Mouse (Mus musculus): Measurements from ENCODE around the gene Bcl10. TPM values are rescaled to one million over a fixed set of nuclear protein-coding genes. Genes with fewer than 3 reads are reported as not detected.

Gene Bcl10
- polyA plus RNA-seq, 1 experiment from 2014 or later, result 43.5 TPM

GRCm38 (mm10) chr3:145950034-145950814 lies 27.6 kb downstream of the Bcl10 start:
- TF ChIP-seq EP300 (optimal IDR thresholded peaks at IDR 0.05) (no peak), CTCF (IDR thresholded peaks at IDR 0.05; ENCODE audit: low read depth) (peak; percentile 79)
- no peak overlapping the region for H3K4me3 ChIP-seq (ENCODE audit: low read depth, low read length)
- ATAC-seq (ENCODE audit: low FRiP score, low TSS enrichment) (peak; percentile 83), DNase-seq (ENCODE audit: low spot score) (peak; percentile 64)
- peak overlapping the region; percentile 8; the same call in 1 of the 2 replicates for H3K9ac ChIP-seq (ENCODE audit: low read length)
- WGBS, result 12% methylated on average over 15 of the region's 15 CpGs
- H3K4me2 ChIP-seq (replicated peaks; ENCODE audit: low read depth), result peak overlapping the region; percentile 34
- no peaks in the 10 kb centered on the region for H3K4me1 ChIP-seq (replicated peaks; ENCODE audit: control insufficient read depth, insufficient read depth)
- no peak overlapping the region for H3K27ac ChIP-seq (replicated peaks)
- no peaks in the 10 kb centered on the region for H3K27me3 ChIP-seq (ENCODE audit: control insufficient read depth, insufficient read depth, low read length)
- H3K36me3 ChIP-seq (ENCODE audit: control insufficient read depth, insufficient read depth, low read length), result no peaks in the 10 kb centered on the region
- H3K9me3 ChIP-seq (ENCODE audit: control insufficient read depth, low read length), result no peaks in the 10 kb centered on the region

- H3K4me3 ChIP-seq (ENCODE audit: low read depth, low read length), result no peak overlapping the region
- ATAC-seq (ENCODE audit: low FRiP score, low TSS enrichment) (no peak), DNase-seq (ENCODE audit: low spot score) (no peak)
- no peaks in the 10 kb centered on the region for H3K9me3 ChIP-seq (ENCODE audit: control insufficient read depth, low read length)
- no peaks in the 10 kb centered on the region for H3K4me1 ChIP-seq (replicated peaks; ENCODE audit: control insufficient read depth, insufficient read depth)
- no peak for TF ChIP-seq EP300 (optimal IDR thresholded peaks at IDR 0.05)
- no peak for TF ChIP-seq CTCF (IDR thresholded peaks at IDR 0.05; ENCODE audit: low read depth)
- no peak overlapping the region for H3K27ac ChIP-seq (replicated peaks)
- 0 out of 2 replicates have a peak overlapping the region, but pooled peaks have one; percentile 34 for H3K4me2 ChIP-seq (replicated peaks; ENCODE audit: low read depth)
- H3K36me3 ChIP-seq (ENCODE audit: control insufficient read depth, insufficient read depth, low read length), result no peaks in the 10 kb centered on the region
- no peaks in the 10 kb centered on the region for H3K27me3 ChIP-seq (ENCODE audit: control insufficient read depth, insufficient read depth, low read length)
- WGBS, result 36% methylated on average over 5 of the region's 5 CpGs
- H3K9ac ChIP-seq (ENCODE audit: low read length), result no peak overlapping the region
These were observed 28.2 kb downstream of the Bcl10 start for GRCm38 (mm10) chr3:145950815-145951130.

- no peak overlapping the region for H3K4me2 ChIP-seq (replicated peaks; ENCODE audit: low read depth)
- no peak overlapping the region for H3K4me3 ChIP-seq (ENCODE audit: low read depth, low read length)
- H3K4me1 ChIP-seq (replicated peaks; ENCODE audit: control insufficient read depth, insufficient read depth), result no peaks in the 10 kb centered on the region
- peak; percentile 44; the same call in 1 of the 2 replicates for ATAC-seq (ENCODE audit: low FRiP score, low TSS enrichment)
- H3K27ac ChIP-seq (replicated peaks), result no peak overlapping the region
- no peak overlapping the region for H3K9ac ChIP-seq (ENCODE audit: low read length)
- no peaks in the 10 kb centered on the region for H3K36me3 ChIP-seq (ENCODE audit: control insufficient read depth, insufficient read depth, low read length)
- H3K27me3 ChIP-seq (ENCODE audit: control insufficient read depth, insufficient read depth, low read length), result no peaks in the 10 kb centered on the region
- no peak for TF ChIP-seq EP300 (optimal IDR thresholded peaks at IDR 0.05)
- no peaks in the 10 kb centered on the region for H3K9me3 ChIP-seq (ENCODE audit: control insufficient read depth, low read length)
- 78% methylated on average over 17 of the region's 17 CpGs for WGBS
- no peak for DNase-seq (ENCODE audit: low spot score)
These were observed 28.9 kb downstream of the Bcl10 start for GRCm38 (mm10) chr3:145951287-145952165.

DNA sequence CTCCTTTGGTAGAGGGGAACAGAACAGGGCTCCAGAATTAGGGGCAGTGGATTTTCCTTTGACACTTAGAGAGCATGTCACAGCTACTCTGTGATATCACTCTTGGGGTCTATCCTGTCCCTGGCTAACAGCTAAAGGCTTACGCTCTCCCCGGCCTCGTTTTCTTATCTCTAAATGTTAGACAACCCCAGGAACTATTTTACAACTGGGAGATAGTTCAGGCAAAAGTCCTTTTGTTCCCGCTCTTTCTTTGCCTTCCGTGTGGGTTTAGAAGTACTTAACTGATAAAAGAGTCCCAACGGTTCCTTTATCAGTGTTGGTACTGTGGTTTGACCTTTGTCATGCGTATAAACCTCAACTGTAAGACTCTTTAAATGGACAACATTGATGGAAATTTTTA lies 30.3 kb downstream of the Bcl10 start:
- DNase-seq (ENCODE audit: low spot score) (no peak), ATAC-seq (ENCODE audit: low FRiP score, low TSS enrichment) (no peak)
- no peak overlapping the region for H3K27ac ChIP-seq (replicated peaks)
- no peaks in the 10 kb centered on the region for H3K4me1 ChIP-seq (replicated peaks; ENCODE audit: control insufficient read depth, insufficient read depth)
- no peak overlapping the region for H3K9ac ChIP-seq (ENCODE audit: low read length)
- 56% methylated on average over 7 of the region's 7 CpGs for WGBS
- no peaks in the 10 kb centered on the region for H3K9me3 ChIP-seq (ENCODE audit: control insufficient read depth, low read length)
- TF ChIP-seq EP300 (optimal IDR thresholded peaks at IDR 0.05) (no peak), CTCF (IDR thresholded peaks at IDR 0.05; ENCODE audit: low read depth) (no peak)
- no peaks in the 10 kb centered on the region for H3K27me3 ChIP-seq (ENCODE audit: control insufficient read depth, insufficient read depth, low read length)
- H3K4me3 ChIP-seq (ENCODE audit: low read depth, low read length), result no peak overlapping the region
- no peak overlapping the region for H3K4me2 ChIP-seq (replicated peaks; ENCODE audit: low read depth)
- no peaks in the 10 kb centered on the region for H3K36me3 ChIP-seq (ENCODE audit: control insufficient read depth, insufficient read depth, low read length)

- H3K4me3 ChIP-seq (ENCODE audit: low read depth, low read length), result no peak overlapping the region
- H3K36me3 ChIP-seq (ENCODE audit: control insufficient read depth, insufficient read depth, low read length), result no peaks in the 10 kb centered on the region
- H3K27me3 ChIP-seq (ENCODE audit: control insufficient read depth, insufficient read depth, low read length), result no peaks in the 10 kb centered on the region
- H3K9me3 ChIP-seq (ENCODE audit: control insufficient read depth, low read length), result no peaks in the 10 kb centered on the region
- DNase-seq (ENCODE audit: low spot score) (no peak), ATAC-seq (ENCODE audit: low FRiP score, low TSS enrichment) (no peak)
- no peaks in the 10 kb centered on the region for H3K4me1 ChIP-seq (replicated peaks; ENCODE audit: control insufficient read depth, insufficient read depth)
- WGBS, result 64% methylated on average over 2 of the region's 2 CpGs
- H3K27ac ChIP-seq (replicated peaks), result no peak overlapping the region
- H3K4me2 ChIP-seq (replicated peaks; ENCODE audit: low read depth), result no peak overlapping the region
- TF ChIP-seq CTCF (IDR thresholded peaks at IDR 0.05; ENCODE audit: low read depth) (no peak), EP300 (optimal IDR thresholded peaks at IDR 0.05) (no peak)
- no peak overlapping the region for H3K9ac ChIP-seq (ENCODE audit: low read length)
These were observed 30.8 kb downstream of the Bcl10 start for GRCm38 (mm10) chr3:145953411-145953810.

DNA sequence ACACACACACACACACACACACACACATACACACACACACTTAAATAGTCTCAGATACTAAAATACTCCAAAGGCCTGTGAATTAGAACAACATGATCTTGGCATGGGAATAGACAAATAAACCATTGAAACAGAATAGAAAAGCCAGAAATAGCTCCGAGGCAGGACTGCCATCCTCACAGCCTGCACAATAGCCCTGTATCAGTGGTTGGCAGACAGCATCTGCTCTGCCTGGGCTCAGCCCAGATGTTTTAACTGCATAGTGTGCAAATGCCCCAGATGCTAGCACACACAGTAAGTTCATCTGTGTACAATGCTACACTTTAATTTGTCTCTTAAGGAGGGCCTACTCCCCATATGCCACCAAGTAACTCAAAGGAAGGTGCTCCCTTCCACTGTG lies 37.2 kb downstream of the Bcl10 start:
- no peaks in the 10 kb centered on the region for H3K36me3 ChIP-seq (ENCODE audit: control insufficient read depth, insufficient read depth, low read length)
- H3K9ac ChIP-seq (ENCODE audit: low read length), result no peak overlapping the region
- ATAC-seq (ENCODE audit: low FRiP score, low TSS enrichment) (no peak), DNase-seq (ENCODE audit: low spot score) (no peak)
- no peak overlapping the region for H3K27ac ChIP-seq (replicated peaks)
- H3K4me2 ChIP-seq (replicated peaks; ENCODE audit: low read depth), result no peak overlapping the region
- no peaks in the 10 kb centered on the region; the same call in 1 of the 2 replicates for H3K4me1 ChIP-seq (replicated peaks; ENCODE audit: control insufficient read depth, insufficient read depth)
- TF ChIP-seq EP300 (optimal IDR thresholded peaks at IDR 0.05) (no peak), CTCF (IDR thresholded peaks at IDR 0.05; ENCODE audit: low read depth) (no peak)
- H3K27me3 ChIP-seq (ENCODE audit: control insufficient read depth, insufficient read depth, low read length), result no peaks in the 10 kb centered on the region
- no peak overlapping the region for H3K4me3 ChIP-seq (ENCODE audit: low read depth, low read length)
- H3K9me3 ChIP-seq (ENCODE audit: control insufficient read depth, low read length), result no peaks in the 10 kb centered on the region
- WGBS, result 39% methylated on average over 1 of the region's 1 CpGs
